Mouse (Mus musculus): Measurements from ENCODE around the gene Zfp319.

DNA sequence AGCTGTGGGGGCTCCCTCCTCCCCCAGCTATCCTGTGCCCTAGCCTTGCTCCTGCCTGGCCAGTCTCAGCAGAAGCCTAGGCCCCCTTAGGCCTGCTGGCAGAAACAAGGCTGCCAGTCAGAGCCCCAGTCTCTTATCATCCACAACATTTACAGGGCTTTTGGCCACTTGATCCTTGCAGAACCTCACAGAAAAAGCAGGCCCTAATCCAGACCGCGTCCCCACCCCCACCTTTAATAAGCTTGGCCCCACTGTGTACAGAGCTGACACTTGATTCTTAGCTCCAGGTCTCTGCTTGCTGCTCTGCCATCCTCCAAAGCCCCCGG is 29.2 kb upstream of the Zfp319 start:
- TF ChIP-seq CTCF (IDR thresholded peaks at IDR 0.05; ENCODE audit: control insufficient read depth, insufficient read depth, insufficient read length) (no peak), MAX (IDR thresholded peaks at IDR 0.05) (no peak), MYOG (IDR thresholded peaks at IDR 0.05; ENCODE audit: control insufficient read depth, extremely low read depth, insufficient read length) (no peak)

Measured in C2C12 (cell line).